Mouse (Mus musculus): ENCODE results near the gene Kmt2b. TPM values are rescaled to one million over a fixed set of nuclear protein-coding genes. Genes with fewer than 3 reads are reported as not detected.

Gene Kmt2b
- polyA plus RNA-seq, 1 experiment from 2014 or later = 13.2 TPM

DNA sequence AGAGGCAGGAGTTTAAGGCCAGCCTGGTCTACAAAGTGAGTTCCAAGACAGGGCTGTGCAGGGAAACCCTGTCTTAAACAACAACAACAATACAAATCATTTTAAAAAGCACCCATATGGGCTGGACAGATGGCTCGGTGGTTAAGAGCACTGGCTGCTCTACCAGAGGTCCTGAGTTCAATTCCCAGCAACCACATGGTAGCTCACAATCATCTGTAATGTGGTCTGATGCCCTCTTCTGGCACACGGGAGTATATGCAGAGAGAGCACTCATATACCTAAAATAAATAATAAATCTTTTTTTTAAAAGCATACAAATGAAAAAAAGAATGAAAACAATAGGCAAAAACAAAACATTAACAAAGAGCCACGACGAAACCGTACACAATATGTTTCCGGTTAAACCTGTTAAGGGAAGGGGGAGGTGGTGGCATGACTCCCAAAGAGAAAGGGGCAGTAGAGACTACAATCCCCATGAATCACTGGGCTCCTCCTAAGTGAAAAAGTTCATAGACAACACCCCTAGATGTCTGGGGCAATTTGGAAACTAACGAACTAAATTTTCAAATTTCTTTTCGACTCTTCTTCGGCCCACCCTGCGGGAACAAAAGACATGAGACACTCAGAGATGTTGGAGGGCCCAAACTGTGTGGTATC, 37.0 kb downstream of the Kmt2b start:
- Histone ChIP-seq H3K27ac (ENCODE audit: low read length) (peak overlapping the region; percentile 97), H3K4me2 (replicated peaks; ENCODE audit: low read depth, low read length) (peak overlapping the region; percentile 38), H3K4me3 (ENCODE audit: low read depth, low read length) (peak overlapping the region; percentile 59), H3K4me1 (ENCODE audit: control insufficient read depth, insufficient read depth, low read length) (peaks cover 12% of the 10 kb centered on the region; the same call in 1 of the 2 replicates), H3K36me3 (ENCODE audit: control insufficient read depth, insufficient read depth, low read length) (peaks cover 16% of the 10 kb centered on the region; the same call in 1 of the 2 replicates), H3K27me3 (ENCODE audit: control insufficient read depth, insufficient read depth, low read length) (no peaks in the 10 kb centered on the region), H3K9ac (replicated peaks; ENCODE audit: low read depth, low read length) (peak overlapping the region; percentile 62), H3K9me3 (ENCODE audit: control insufficient read depth, low read depth, low read length) (no peaks in the 10 kb centered on the region)
- ATAC-seq (ENCODE audit: insufficient number of reproducible peaks, insufficient read depth, low FRiP score, low read depth) = peak; percentile 51; the same call in 1 of the 2 replicates
- 2% methylated on average over 10 of the region's 10 CpGs for WGBS

GRCm38 (mm10) chr7:30550603-30551002, 37.9 kb downstream of the Kmt2b start:
- H3K27ac ChIP-seq (ENCODE audit: low read length) = no peak overlapping the region
- no peak overlapping the region for H3K4me2 ChIP-seq (replicated peaks; ENCODE audit: low read depth, low read length)
- no peaks in the 10 kb centered on the region for H3K9me3 ChIP-seq (ENCODE audit: control insufficient read depth, low read depth, low read length)
- H3K4me1 ChIP-seq (ENCODE audit: control insufficient read depth, insufficient read depth, low read length) = peaks cover 12% of the 10 kb centered on the region; the same call in 1 of the 2 replicates
- 97% methylated on average over 1 of the region's 1 CpGs for WGBS
- H3K4me3 ChIP-seq (ENCODE audit: low read depth, low read length) = no peak overlapping the region
- no peak overlapping the region for H3K9ac ChIP-seq (replicated peaks; ENCODE audit: low read depth, low read length)
- ATAC-seq (ENCODE audit: insufficient number of reproducible peaks, insufficient read depth, low FRiP score, low read depth) = no peak
- H3K27me3 ChIP-seq (ENCODE audit: control insufficient read depth, insufficient read depth, low read length) = no peaks in the 10 kb centered on the region
- H3K36me3 ChIP-seq (ENCODE audit: control insufficient read depth, insufficient read depth, low read length) = peaks cover 18% of the 10 kb centered on the region; the same call in 1 of the 2 replicates

DNA sequence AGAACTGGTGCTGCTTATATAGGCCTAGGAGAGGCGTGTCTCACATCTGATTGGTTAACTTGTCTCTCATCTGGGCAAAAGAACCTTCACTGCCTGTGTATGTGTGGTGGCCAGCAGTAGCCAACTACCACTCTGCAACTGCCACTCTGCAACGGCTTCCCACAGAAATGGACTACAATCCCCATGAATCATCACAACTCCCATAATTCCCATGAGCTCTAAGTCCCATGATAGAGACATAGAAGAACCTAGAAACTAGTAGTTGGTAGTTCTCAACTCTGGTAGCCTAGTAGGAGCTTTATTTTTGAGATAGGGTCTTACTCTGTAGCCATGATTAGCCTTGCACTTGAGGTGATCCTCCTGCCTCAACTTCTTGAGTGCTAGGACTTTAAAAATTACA, 38.6 kb downstream of the Kmt2b start:
- Histone ChIP-seq H3K36me3 (ENCODE audit: control insufficient read depth, insufficient read depth, low read length) (peaks cover 11% of the 10 kb centered on the region; the same call in 1 of the 2 replicates), H3K4me2 (replicated peaks; ENCODE audit: low read depth, low read length) (no peak overlapping the region), H3K9ac (replicated peaks; ENCODE audit: low read depth, low read length) (no peak overlapping the region), H3K9me3 (ENCODE audit: control insufficient read depth, low read depth, low read length) (no peaks in the 10 kb centered on the region), H3K4me1 (ENCODE audit: control insufficient read depth, insufficient read depth, low read length) (peaks cover 12% of the 10 kb centered on the region; the same call in 1 of the 2 replicates), H3K27ac (ENCODE audit: low read length) (no peak overlapping the region), H3K27me3 (ENCODE audit: control insufficient read depth, insufficient read depth, low read length) (no peaks in the 10 kb centered on the region), H3K4me3 (ENCODE audit: low read depth, low read length) (no peak overlapping the region)
- WGBS = 88% methylated on average over 2 of the region's 2 CpGs
- no peak for ATAC-seq (ENCODE audit: insufficient number of reproducible peaks, insufficient read depth, low FRiP score, low read depth)

GRCm38 (mm10) chr7:30544327-30544726, 44.2 kb downstream of the Kmt2b start:
- no peak overlapping the region for H3K27ac ChIP-seq (ENCODE audit: low read length)
- ATAC-seq (ENCODE audit: insufficient number of reproducible peaks, insufficient read depth, low FRiP score, low read depth) = no peak
- WGBS = 92% methylated on average over 2 of the region's 2 CpGs
- H3K9ac ChIP-seq (replicated peaks; ENCODE audit: low read depth, low read length) = no peak overlapping the region
- no peaks in the 10 kb centered on the region for H3K4me1 ChIP-seq (ENCODE audit: control insufficient read depth, insufficient read depth, low read length)
- H3K27me3 ChIP-seq (ENCODE audit: control insufficient read depth, insufficient read depth, low read length) = no peaks in the 10 kb centered on the region
- no peaks in the 10 kb centered on the region for H3K9me3 ChIP-seq (ENCODE audit: control insufficient read depth, low read depth, low read length)
- peaks cover 16% of the 10 kb centered on the region; the same call in 1 of the 2 replicates for H3K36me3 ChIP-seq (ENCODE audit: control insufficient read depth, insufficient read depth, low read length)
- no peak overlapping the region for H3K4me2 ChIP-seq (replicated peaks; ENCODE audit: low read depth, low read length)
- no peak overlapping the region for H3K4me3 ChIP-seq (ENCODE audit: low read depth, low read length)

DNA sequence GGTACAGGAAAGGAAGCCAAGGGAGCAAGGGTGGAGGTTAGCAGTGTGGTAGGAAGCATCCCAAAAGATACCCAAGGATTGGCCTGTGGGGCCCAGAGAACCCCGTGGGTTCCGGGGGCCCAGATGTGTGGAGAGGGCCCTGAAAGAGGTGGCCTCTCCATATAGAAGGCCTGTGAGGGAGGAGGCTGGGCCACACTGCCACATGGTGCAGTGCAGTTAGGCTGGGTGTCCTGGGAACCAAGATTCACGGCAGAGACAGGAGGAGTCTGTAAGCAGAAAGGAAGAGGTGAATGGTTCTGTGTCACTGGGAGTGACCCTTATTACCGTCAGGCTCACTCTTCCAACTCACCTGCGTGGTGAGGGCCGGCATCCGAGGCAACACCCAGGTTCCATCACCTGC, 48.0 kb downstream of the Kmt2b start:
- ATAC-seq (ENCODE audit: insufficient number of reproducible peaks, insufficient read depth, low FRiP score, low read depth) = no peak
- H3K9me3 ChIP-seq (ENCODE audit: control insufficient read depth, low read depth, low read length) = no peaks in the 10 kb centered on the region
- H3K27me3 ChIP-seq (ENCODE audit: control insufficient read depth, insufficient read depth, low read length) = no peaks in the 10 kb centered on the region
- H3K4me2 ChIP-seq (replicated peaks; ENCODE audit: low read depth, low read length) = no peak overlapping the region
- no peak overlapping the region for H3K9ac ChIP-seq (replicated peaks; ENCODE audit: low read depth, low read length)
- H3K27ac ChIP-seq (ENCODE audit: low read length) = no peak overlapping the region
- H3K4me3 ChIP-seq (ENCODE audit: low read depth, low read length) = no peak overlapping the region
- peaks cover 4% of the 10 kb centered on the region; the same call in 1 of the 2 replicates for H3K36me3 ChIP-seq (ENCODE audit: control insufficient read depth, insufficient read depth, low read length)
- peaks cover 2% of the 10 kb centered on the region; the same call in 1 of the 2 replicates for H3K4me1 ChIP-seq (ENCODE audit: control insufficient read depth, insufficient read depth, low read length)
- whole genome bisulfite sequencing = 85% methylated on average over 7 of the region's 7 CpGs

GRCm38 (mm10) chr7:30534633-30535577, 53.6 kb downstream of the Kmt2b start, which contains the start of gene Arhgap33:
Arhgap33 (minus strand) TSS chr7:30535060.
- WGBS = under 1% methylated on average over 63 of the region's 84 CpGs
- peaks cover 15% of the 10 kb centered on the region for H3K4me1 ChIP-seq (ENCODE audit: control insufficient read depth, insufficient read depth, low read length)
- peak within 1 kb of the TSS; percentile 15; the same call in 1 of the 2 replicates for H3K27ac ChIP-seq (ENCODE audit: low read length)
- H3K9ac ChIP-seq (replicated peaks; ENCODE audit: low read depth, low read length) = peak within 1 kb of the TSS; percentile 58
- H3K4me3 ChIP-seq (ENCODE audit: low read depth, low read length) = peak within 1 kb of the TSS; percentile 63
- peak within 1 kb of the TSS; percentile 92 for H3K4me2 ChIP-seq (replicated peaks; ENCODE audit: low read depth, low read length)
- H3K27me3 ChIP-seq (ENCODE audit: control insufficient read depth, insufficient read depth, low read length) = no peaks in the 10 kb centered on the region
- no peaks in the 10 kb centered on the region for H3K9me3 ChIP-seq (ENCODE audit: control insufficient read depth, low read depth, low read length)
- peaks cover 23% of the 10 kb centered on the region; the same call in 1 of the 2 replicates for H3K36me3 ChIP-seq (ENCODE audit: control insufficient read depth, insufficient read depth, low read length)
- ATAC-seq (ENCODE audit: insufficient number of reproducible peaks, insufficient read depth, low FRiP score, low read depth) = peak; percentile 92

GRCm38 (mm10) chr7:30533941-30534632, 54.4 kb downstream of the Kmt2b start:
- 0 out of 2 replicates have a peak, but pooled peaks have one; percentile 25 for ATAC-seq (ENCODE audit: insufficient number of reproducible peaks, insufficient read depth, low FRiP score, low read depth)
- H3K4me1 ChIP-seq (ENCODE audit: control insufficient read depth, insufficient read depth, low read length) = peaks cover 15% of the 10 kb centered on the region

More at GRCm38 (mm10) chr7:30533941-30534632, 54.4 kb downstream of the Kmt2b start:
- H3K4me2 ChIP-seq (replicated peaks; ENCODE audit: low read depth, low read length) = peak overlapping the region; percentile 92
- no peaks in the 10 kb centered on the region for H3K27me3 ChIP-seq (ENCODE audit: control insufficient read depth, insufficient read depth, low read length)
- peak overlapping the region; percentile 58 for H3K9ac ChIP-seq (replicated peaks; ENCODE audit: low read depth, low read length)
- H3K27ac ChIP-seq (ENCODE audit: low read length) = peak overlapping the region; percentile 15; the same call in 1 of the 2 replicates
- peaks cover 27% of the 10 kb centered on the region; the same call in 1 of the 2 replicates for H3K36me3 ChIP-seq (ENCODE audit: control insufficient read depth, insufficient read depth, low read length)
- peak overlapping the region; percentile 63 for H3K4me3 ChIP-seq (ENCODE audit: low read depth, low read length)
- H3K9me3 ChIP-seq (ENCODE audit: control insufficient read depth, low read depth, low read length) = no peaks in the 10 kb centered on the region
- WGBS = 7% methylated on average over 26 of the region's 26 CpGs
